Mouse (Mus musculus) erythroblast, embryonic 14.5 days (primary cell): Measurements from ENCODE around the gene March1.

Source experiments
- GATA1 ChIP-seq: IDR thresholded peaks from 2 replicates; pipeline ENCODE4 v1.6.1; 2012; ENCODE audit warnings: low read length, inconsistent platforms, mixed read lengths
- TAL1 ChIP-seq: IDR thresholded peaks from 3 replicates; pipeline ENCODE4 v1.6.1; 2012; ENCODE audit warnings: low read length, inconsistent platforms, mixed read lengths

GRCm38 (mm10) chr8:66362882-66363801 lies 745.4 kb downstream of the March1 start:
- TF ChIP-seq GATA1 (no peak), TAL1 (no peak)
